22 mouse cellular contexts compared by ENCODE assay signal in the genomic region with DNA sequence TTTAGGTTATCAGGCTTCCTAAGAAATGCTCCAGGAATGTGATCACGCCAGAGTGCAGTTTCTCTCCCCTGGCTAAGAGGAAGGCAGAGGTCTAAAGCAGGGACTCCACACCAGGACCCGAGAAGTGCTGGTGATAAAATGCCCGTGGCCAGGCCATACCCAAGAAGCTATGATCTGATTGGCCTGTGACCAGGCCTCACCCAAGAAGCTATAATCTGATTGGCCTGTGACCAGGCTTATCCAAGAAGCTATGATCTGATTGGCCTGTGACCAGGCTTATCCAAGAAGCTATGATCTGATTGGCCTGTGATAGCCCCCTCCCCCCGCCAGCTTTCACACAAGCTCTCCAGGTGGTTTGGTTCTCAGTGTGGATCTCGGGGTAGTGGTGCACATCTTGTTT.
A peak's percentile ranks its signal among the peaks of the same experiment; 100 is the strongest.
DNase-seq lines count a peak whose midpoint lies in the region; ATAC-seq lines count a peak whose summit lies in the region.
"Had no signal": no experiment of that assay in that cellular context is flagged by ENCODE, and none has a peak within 500 bp of the region (broad histone marks: within the 10 kb centered on the region; RNA-seq: fewer than 3 reads in every experiment).

No protein-coding gene starts in this region.

- 61% methylated on average over 5 of the region's 5 CpGs for WGBS in heart, embryonic 15.5 days

- H3K9ac ChIP-seq in heart, embryonic 15.5 days: no peak overlapping the region
- H3K9ac ChIP-seq: hindbrain, embryonic 12.5 days; liver, postnatal 0 days; midbrain, embryonic 13.5 days; neural tube, embryonic 13.5 days had no signal

- H3K36me3 ChIP-seq in heart, embryonic 15.5 days: no peaks in the 10 kb centered on the region
- H3K36me3 ChIP-seq: embryonic facial prominence, embryonic 10.5 days; hindbrain, embryonic 12.5 days; midbrain, embryonic 13.5 days; neural tube, embryonic 13.5 days had no signal

- no peak for DNase-seq in heart, postnatal 25 days (ENCODE audit: low spot score)
- peak; percentile 22 for DNase-seq in 416B (ENCODE audit: low read depth)
- DNase-seq in R1 (ENCODE audit: low read depth, low spot score): peak; percentile 19
- DNase-seq in lung, postnatal 10 days: peak; percentile 18
- no peak for DNase-seq in left cerebral cortex, adult 18-20 months (ENCODE audit: low spot score in 2 of 2)
- DNase-seq in right cerebral cortex, postnatal 36 days (ENCODE audit: low spot score in 2 of 2): no peak
- no peak for DNase-seq in right cerebral cortex, postnatal 10 days (ENCODE audit: low spot score in 2 of 2)
- DNase-seq: cerebellum, adult 8-10 months; kidney, adult 2 months; kidney, postnatal 14 days; layer of hippocampus, postnatal 36 days; left cerebral cortex, postnatal 4 days; liver; liver, postnatal 0 days; retina, postnatal 1 day; thymus, adult 18-20 months had no signal

- peaks cover 9% of the 10 kb centered on the region for H3K4me1 ChIP-seq in heart, embryonic 15.5 days (replicated peaks)
- H3K4me1 ChIP-seq: hindbrain, embryonic 12.5 days had no signal

- H3K4me3 ChIP-seq in heart, embryonic 15.5 days: no peak overlapping the region
- H3K4me3 ChIP-seq: embryonic facial prominence, embryonic 10.5 days; hindbrain, embryonic 12.5 days; layer of hippocampus, adult 2 months; midbrain, embryonic 13.5 days; neural tube, embryonic 13.5 days had no signal

- H3K27me3 ChIP-seq in heart, embryonic 15.5 days: no peaks in the 10 kb centered on the region
- H3K27me3 ChIP-seq: hindbrain, embryonic 12.5 days; midbrain, embryonic 13.5 days; neural tube, embryonic 13.5 days had no signal

- intact Hi-C loops in heart, postnatal 25 days (cut with DNase I): loop anchor here (5.0 kb wide), 1 partner anchor 47 kb away; no protein-coding TSS in a partner anchor

- H3K27ac ChIP-seq in heart, embryonic 15.5 days: no peak overlapping the region
- H3K27ac ChIP-seq: embryonic facial prominence, embryonic 10.5 days; hindbrain, embryonic 12.5 days; layer of hippocampus, adult 2 months; midbrain, embryonic 13.5 days; neural tube, embryonic 13.5 days had no signal

- ATAC-seq in heart, embryonic 15.5 days (replicated peaks; ENCODE audit: insufficient number of reproducible peaks, insufficient read depth, low FRiP score, low read depth): peak; percentile 55; the same call in 1 of the 2 replicates
- ATAC-seq: liver, postnatal 0 days; midbrain, embryonic 13.5 days had no signal

- H3K9me3 ChIP-seq in heart, embryonic 15.5 days (replicated peaks): no peaks in the 10 kb centered on the region
- H3K9me3 ChIP-seq: embryonic facial prominence, embryonic 10.5 days; hindbrain, embryonic 12.5 days; midbrain, embryonic 13.5 days; neural tube, embryonic 13.5 days had no signal

- H3K4me2 ChIP-seq in heart, embryonic 15.5 days: no peak overlapping the region
- H3K4me2 ChIP-seq: hindbrain, embryonic 12.5 days; midbrain, embryonic 13.5 days; neural tube, embryonic 13.5 days had no signal

Comparison
In these comparisons a context has a peak if more than half of its experiments do, and no peak if none do; other contexts are left out.
1. DNase-seq: peak in 416B (single experiment), R1 (single experiment) and lung, postnatal 10 days (single experiment); none in heart, postnatal 25 days (single experiment), left cerebral cortex, adult 18-20 months (0 of 2), right cerebral cortex, postnatal 36 days (0 of 2) and right cerebral cortex, postnatal 10 days (0 of 2).